Mouse (Mus musculus): ENCODE measurements around the gene Sstr3. TPM values are rescaled to one million over a fixed set of nuclear protein-coding genes. Genes with fewer than 3 reads are reported as not detected.

Sstr3 gene
- polyA plus RNA-seq, 1 experiment from 2014 or later, result not detected

- H3K27me3 ChIP-seq (replicated peaks; ENCODE audit: control insufficient read depth, insufficient read depth, low read length), result no peaks in the 10 kb centered on the region
- H3K27ac ChIP-seq (ENCODE audit: low read depth, low read length), result no peak overlapping the region
- 74% methylated on average over 7 of the region's 7 CpGs for WGBS
- no peak for DNase-seq (ENCODE audit: low spot score)
- H3K9ac ChIP-seq (ENCODE audit: low read depth, low read length), result no peak overlapping the region
- no peak overlapping the region for H3K4me3 ChIP-seq (ENCODE audit: low read depth, low read length)
- H3K9me3 ChIP-seq (ENCODE audit: control insufficient read depth, low read length), result no peaks in the 10 kb centered on the region; the same call in 1 of the 2 replicates
- H3K4me2 ChIP-seq, result no peak overlapping the region
- no peaks in the 10 kb centered on the region for H3K36me3 ChIP-seq (ENCODE audit: control insufficient read depth, insufficient read depth, low read length)
- H3K4me1 ChIP-seq (replicated peaks; ENCODE audit: control insufficient read depth, insufficient read depth, low read length), result peaks cover 7% of the 10 kb centered on the region; the same call in 1 of the 2 replicates
- ATAC-seq (replicated peaks; ENCODE audit: low FRiP score), result no peak
These were observed 36.0 kb downstream of the Sstr3 start for GRCm38 (mm10) chr15:78508443-78508842.

GRCm38 (mm10) chr15:78505541-78505940 is 38.9 kb downstream of the Sstr3 start:
- WGBS, result 75% methylated on average over 3 of the region's 3 CpGs
- Histone ChIP-seq H3K4me1 (replicated peaks; ENCODE audit: control insufficient read depth, insufficient read depth, low read length) (peaks cover 7% of the 10 kb centered on the region; the same call in 1 of the 2 replicates), H3K27ac (ENCODE audit: low read depth, low read length) (no peak overlapping the region), H3K36me3 (ENCODE audit: control insufficient read depth, insufficient read depth, low read length) (no peaks in the 10 kb centered on the region), H3K4me2 (no peak overlapping the region), H3K4me3 (ENCODE audit: low read depth, low read length) (no peak overlapping the region), H3K27me3 (replicated peaks; ENCODE audit: control insufficient read depth, insufficient read depth, low read length) (no peaks in the 10 kb centered on the region), H3K9ac (ENCODE audit: low read depth, low read length) (no peak overlapping the region), H3K9me3 (ENCODE audit: control insufficient read depth, low read length) (no peaks in the 10 kb centered on the region; the same call in 1 of the 2 replicates)
- ATAC-seq (replicated peaks; ENCODE audit: low FRiP score), result no peak
- no peak for DNase-seq (ENCODE audit: low spot score)

- no peaks in the 10 kb centered on the region for H3K27me3 ChIP-seq (replicated peaks; ENCODE audit: control insufficient read depth, insufficient read depth, low read length)
- DNase-seq (ENCODE audit: low spot score), result no peak
- H3K4me2 ChIP-seq, result no peak overlapping the region
- no peak overlapping the region for H3K27ac ChIP-seq (ENCODE audit: low read depth, low read length)
- H3K9me3 ChIP-seq (ENCODE audit: control insufficient read depth, low read length), result no peaks in the 10 kb centered on the region; the same call in 1 of the 2 replicates
- no peak overlapping the region for H3K9ac ChIP-seq (ENCODE audit: low read depth, low read length)
- ATAC-seq (replicated peaks; ENCODE audit: low FRiP score), result no peak
- peaks cover 2% of the 10 kb centered on the region; the same call in 1 of the 2 replicates for H3K4me1 ChIP-seq (replicated peaks; ENCODE audit: control insufficient read depth, insufficient read depth, low read length)
- no peak overlapping the region for H3K4me3 ChIP-seq (ENCODE audit: low read depth, low read length)
- 88% methylated on average over 5 of the region's 5 CpGs for WGBS
- H3K36me3 ChIP-seq (ENCODE audit: control insufficient read depth, insufficient read depth, low read length), result no peaks in the 10 kb centered on the region
These were observed 39.7 kb downstream of the Sstr3 start for GRCm38 (mm10) chr15:78504816-78505215.

GRCm38 (mm10) chr15:78504013-78504412 is 40.5 kb downstream of the Sstr3 start:
- no peaks in the 10 kb centered on the region for H3K27me3 ChIP-seq (replicated peaks; ENCODE audit: control insufficient read depth, insufficient read depth, low read length)
- no peaks in the 10 kb centered on the region; the same call in 1 of the 2 replicates for H3K9me3 ChIP-seq (ENCODE audit: control insufficient read depth, low read length)
- H3K9ac ChIP-seq (ENCODE audit: low read depth, low read length), result no peak overlapping the region
- H3K4me2 ChIP-seq, result no peak overlapping the region
- 74% methylated on average over 1 of the region's 1 CpGs for WGBS
- no peak for DNase-seq (ENCODE audit: low spot score)
- ATAC-seq (replicated peaks; ENCODE audit: low FRiP score), result no peak
- no peaks in the 10 kb centered on the region for H3K36me3 ChIP-seq (ENCODE audit: control insufficient read depth, insufficient read depth, low read length)
- H3K27ac ChIP-seq (ENCODE audit: low read depth, low read length), result no peak overlapping the region
- H3K4me1 ChIP-seq (replicated peaks; ENCODE audit: control insufficient read depth, insufficient read depth, low read length), result no peaks in the 10 kb centered on the region
- H3K4me3 ChIP-seq (ENCODE audit: low read depth, low read length), result no peak overlapping the region

- Histone ChIP-seq H3K4me1 (replicated peaks; ENCODE audit: control insufficient read depth, insufficient read depth, low read length) (no peaks in the 10 kb centered on the region), H3K4me2 (no peak overlapping the region), H3K9me3 (ENCODE audit: control insufficient read depth, low read length) (no peaks in the 10 kb centered on the region; the same call in 1 of the 2 replicates), H3K4me3 (ENCODE audit: low read depth, low read length) (no peak overlapping the region), H3K9ac (ENCODE audit: low read depth, low read length) (no peak overlapping the region), H3K27me3 (replicated peaks; ENCODE audit: control insufficient read depth, insufficient read depth, low read length) (no peaks in the 10 kb centered on the region), H3K27ac (ENCODE audit: low read depth, low read length) (no peak overlapping the region), H3K36me3 (ENCODE audit: control insufficient read depth, insufficient read depth, low read length) (no peaks in the 10 kb centered on the region)
- DNase-seq (ENCODE audit: low spot score) (no peak), ATAC-seq (replicated peaks; ENCODE audit: low FRiP score) (no peak)
- 77% methylated on average over 18 of the region's 18 CpGs for WGBS
These were observed 41.9 kb downstream of the Sstr3 start for GRCm38 (mm10) chr15:78502437-78503132.

- ATAC-seq (replicated peaks; ENCODE audit: low FRiP score) (no peak), DNase-seq (ENCODE audit: low spot score) (no peak)
- Histone ChIP-seq H3K9ac (ENCODE audit: low read depth, low read length) (no peak within 1 kb of the TSS), H3K9me3 (ENCODE audit: control insufficient read depth, low read length) (no peaks in the 10 kb centered on the region), H3K4me2 (no peak within 1 kb of the TSS), H3K4me3 (ENCODE audit: low read depth, low read length) (no peak within 1 kb of the TSS), H3K27me3 (replicated peaks; ENCODE audit: control insufficient read depth, insufficient read depth, low read length) (no peaks in the 10 kb centered on the region), H3K36me3 (ENCODE audit: control insufficient read depth, insufficient read depth, low read length) (no peaks in the 10 kb centered on the region), H3K4me1 (replicated peaks; ENCODE audit: control insufficient read depth, insufficient read depth, low read length) (no peaks in the 10 kb centered on the region), H3K27ac (ENCODE audit: low read depth, low read length) (no peak within 1 kb of the TSS)
- 86% methylated on average over 11 of the region's 11 CpGs for WGBS
These were observed 49.5 kb downstream of the Sstr3 start, which contains the start of gene Il2rb for GRCm38 (mm10) chr15:78494968-78495406. Il2rb (minus strand) TSS chr15:78495271.

- ATAC-seq (replicated peaks; ENCODE audit: low FRiP score) (no peak), DNase-seq (ENCODE audit: low spot score) (no peak)
- Histone ChIP-seq H3K9me3 (ENCODE audit: control insufficient read depth, low read length) (no peaks in the 10 kb centered on the region), H3K27me3 (replicated peaks; ENCODE audit: control insufficient read depth, insufficient read depth, low read length) (no peaks in the 10 kb centered on the region), H3K4me2 (no peak overlapping the region), H3K4me3 (ENCODE audit: low read depth, low read length) (no peak overlapping the region), H3K4me1 (replicated peaks; ENCODE audit: control insufficient read depth, insufficient read depth, low read length) (no peaks in the 10 kb centered on the region), H3K36me3 (ENCODE audit: control insufficient read depth, insufficient read depth, low read length) (no peaks in the 10 kb centered on the region), H3K27ac (ENCODE audit: low read depth, low read length) (no peak overlapping the region), H3K9ac (ENCODE audit: low read depth, low read length) (no peak overlapping the region)
- WGBS, result 77% methylated on average over 10 of the region's 10 CpGs
These were observed 51.0 kb downstream of the Sstr3 start for GRCm38 (mm10) chr15:78493401-78494010.

- H3K9ac ChIP-seq (ENCODE audit: low read depth, low read length), result no peak overlapping the region
- H3K27ac ChIP-seq (ENCODE audit: low read depth, low read length), result no peak overlapping the region
- H3K27me3 ChIP-seq (replicated peaks; ENCODE audit: control insufficient read depth, insufficient read depth, low read length), result no peaks in the 10 kb centered on the region; the same call in 1 of the 2 replicates
- H3K36me3 ChIP-seq (ENCODE audit: control insufficient read depth, insufficient read depth, low read length), result no peaks in the 10 kb centered on the region
- ATAC-seq (replicated peaks; ENCODE audit: low FRiP score) (no peak), DNase-seq (ENCODE audit: low spot score) (no peak)
- H3K4me2 ChIP-seq, result no peak overlapping the region
- no peak overlapping the region for H3K4me3 ChIP-seq (ENCODE audit: low read depth, low read length)
- 69% methylated on average over 3 of the region's 3 CpGs for WGBS
- no peaks in the 10 kb centered on the region for H3K4me1 ChIP-seq (replicated peaks; ENCODE audit: control insufficient read depth, insufficient read depth, low read length)
- H3K9me3 ChIP-seq (ENCODE audit: control insufficient read depth, low read length), result no peaks in the 10 kb centered on the region
These were observed 53.2 kb downstream of the Sstr3 start for GRCm38 (mm10) chr15:78491301-78491700.

Measured in liver, embryonic 11.5 days (tissue).